ENCODE assay signal across 33 mouse cellular contexts in genomic region chr1:131801071-131801470, GRCm38 (mm10). TPM values are rescaled to one million over a fixed set of nuclear protein-coding genes. Genes with fewer than 3 reads are reported as not detected.
"Had no signal": no experiment of that assay in that cellular context is flagged by ENCODE, and none has a peak within 500 bp of the region (broad histone marks: within the 10 kb centered on the region; RNA-seq: fewer than 3 reads in every experiment).

No protein-coding gene starts in this region.

- H3K4me2 ChIP-seq: heart, embryonic 12.5 days; heart, embryonic 13.5 days; heart, embryonic 15.5 days; hindbrain, embryonic 12.5 days; hindbrain, embryonic 13.5 days; hindbrain, embryonic 14.5 days; hindbrain, embryonic 15.5 days; intestine, embryonic 15.5 days; kidney, embryonic 15.5 days had no signal

- H3K4me3 ChIP-seq: heart, embryonic 10.5 days; heart, embryonic 12.5 days; heart, embryonic 13.5 days; heart, embryonic 15.5 days; hindbrain, embryonic 10.5 days; hindbrain, embryonic 12.5 days; hindbrain, embryonic 13.5 days; hindbrain, embryonic 15.5 days; intestine, embryonic 15.5 days; kidney, embryonic 15.5 days; layer of hippocampus, adult 2 months; left cerebral cortex, adult 2 months had no signal

- H3K9ac ChIP-seq: heart, embryonic 12.5 days; heart, embryonic 13.5 days; heart, embryonic 15.5 days; hindbrain, embryonic 12.5 days; hindbrain, embryonic 13.5 days; hindbrain, embryonic 14.5 days; hindbrain, embryonic 15.5 days; intestine, embryonic 15.5 days; kidney, embryonic 15.5 days had no signal

- H3K4me1 ChIP-seq: heart, embryonic 12.5 days; heart, embryonic 15.5 days; hindbrain, embryonic 15.5 days had no signal

- H3K27me3 ChIP-seq: hindbrain, embryonic 15.5 days; intestine, embryonic 15.5 days had no signal

- H3K36me3 ChIP-seq: heart, embryonic 12.5 days; heart, embryonic 13.5 days; heart, embryonic 15.5 days; hindbrain, embryonic 10.5 days; hindbrain, embryonic 12.5 days; hindbrain, embryonic 13.5 days; hindbrain, embryonic 15.5 days; intestine, embryonic 15.5 days; kidney, embryonic 15.5 days had no signal

- DNase-seq: heart, postnatal 10 days; heart, postnatal 14 days; heart, postnatal 36 days; heart, postnatal 4 days; kidney, adult 18-20 months; kidney, adult 2 months; kidney, adult 8-10 months; kidney, adult 9 months; kidney, postnatal 10 days; kidney, postnatal 14 days; kidney, postnatal 25 days; kidney, postnatal 36 days; kidney, postnatal 4 days; layer of hippocampus, adult 9-11 months; layer of hippocampus, postnatal 36 days had no signal

- ATAC-seq: hindbrain, embryonic 16.5 days; hindbrain, postnatal 0 days; inflammation-experienced regulatory T-cells, adult 6 months; intestine, embryonic 15.5 days; intestine, embryonic 16.5 days had no signal

- H3K9me3 ChIP-seq: heart, embryonic 10.5 days; heart, embryonic 12.5 days; heart, embryonic 13.5 days; heart, embryonic 15.5 days; hindbrain, embryonic 10.5 days; hindbrain, embryonic 12.5 days; hindbrain, embryonic 13.5 days; hindbrain, embryonic 15.5 days; intestine, embryonic 15.5 days; kidney, embryonic 15.5 days had no signal

- H3K27ac ChIP-seq: heart, embryonic 10.5 days; heart, embryonic 13.5 days; heart, embryonic 15.5 days; hindbrain, embryonic 10.5 days; hindbrain, embryonic 12.5 days; hindbrain, embryonic 13.5 days; hindbrain, embryonic 14.5 days; hindbrain, embryonic 15.5 days; hindbrain, postnatal 0 days; intestine, embryonic 15.5 days; kidney, embryonic 15.5 days; kidney, postnatal 0 days; layer of hippocampus, adult 2 months; left cerebral cortex, adult 2 months had no signal

RNA-seq across cellular contexts. Expression of gene Slc26a9, which starts 57.2 kb away (rescaled TPM):
- polyA plus RNA-seq: inflammation-experienced regulatory T-cells, adult 6 months; kidney, adult 2 months had no signal
